29 mouse cellular contexts compared by ENCODE assay signal in the genomic region with DNA sequence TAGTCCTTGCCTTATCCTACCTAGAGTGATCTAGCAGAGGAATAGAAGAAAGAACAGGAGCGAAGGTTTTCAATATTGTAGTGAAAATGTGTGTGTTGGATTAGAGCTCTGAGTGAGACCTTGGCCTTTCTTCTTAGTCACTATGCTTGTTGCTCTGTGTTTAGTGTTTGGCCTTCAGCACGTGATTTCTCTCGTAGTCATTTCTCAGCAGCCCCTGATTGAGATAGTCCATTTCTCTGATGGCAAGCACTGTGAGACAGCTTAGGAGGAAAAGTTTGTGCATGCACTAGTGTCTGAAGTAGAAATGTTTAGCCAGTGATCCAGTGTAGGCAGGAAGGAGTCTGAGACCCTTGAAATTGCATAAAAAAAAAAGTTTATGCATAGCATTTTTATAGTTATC. TPM values are rescaled to one million over a fixed set of nuclear protein-coding genes. Genes with fewer than 3 reads are reported as not detected.
"Had no signal": no experiment of that assay in that cellular context is flagged by ENCODE, and none has a peak within 500 bp of the region (broad histone marks: within the 10 kb centered on the region; RNA-seq: fewer than 3 reads in every experiment).

No protein-coding gene starts in this region.

- H3K27ac ChIP-seq: lung, embryonic 15.5 days; macrophage; midbrain, embryonic 13.5 days; midbrain, embryonic 15.5 days; neural tube, embryonic 13.5 days; neural tube, embryonic 15.5 days had no signal

- H3K9me3 ChIP-seq: lung, embryonic 15.5 days; megakaryocyte, embryonic 14.5 days; midbrain, embryonic 13.5 days; midbrain, embryonic 15.5 days; neural tube, embryonic 13.5 days; neural tube, embryonic 15.5 days had no signal

- DNase-seq: lung, adult 2 months; lung, postnatal 14 days; lung, postnatal 36 days; retina, postnatal 1 day; right cerebral cortex, adult 18-20 months; right cerebral cortex, postnatal 25 days; right cerebral cortex, postnatal 4 days; spleen, adult 18-20 months; thymus, adult 18-20 months; thymus, postnatal 14 days; thymus, postnatal 4 days had no signal

- H3K4me3 ChIP-seq: lung, embryonic 15.5 days; megakaryocyte, embryonic 14.5 days; midbrain, embryonic 13.5 days; midbrain, embryonic 15.5 days; myocyte; neural tube, embryonic 13.5 days; neural tube, embryonic 15.5 days had no signal

- H3K27me3 ChIP-seq: lung, embryonic 15.5 days; megakaryocyte, embryonic 14.5 days; midbrain, embryonic 13.5 days; midbrain, embryonic 15.5 days; neural tube, embryonic 13.5 days; neural tube, embryonic 15.5 days had no signal

- H3K4me2 ChIP-seq: lung, embryonic 15.5 days; midbrain, embryonic 11.5 days; midbrain, embryonic 13.5 days; midbrain, embryonic 15.5 days; neural tube, embryonic 13.5 days; neural tube, embryonic 15.5 days had no signal

- H3K4me1 ChIP-seq: lung, embryonic 15.5 days; megakaryocyte, embryonic 14.5 days; midbrain, embryonic 13.5 days; midbrain, embryonic 15.5 days; neural tube, embryonic 13.5 days; neural tube, embryonic 15.5 days had no signal

- H3K36me3 ChIP-seq: lung, embryonic 15.5 days; midbrain, embryonic 13.5 days; midbrain, embryonic 15.5 days; neural tube, embryonic 13.5 days; neural tube, embryonic 15.5 days had no signal

- ATAC-seq: lung, postnatal 0 days; midbrain, embryonic 13.5 days; midbrain, embryonic 15.5 days had no signal

- H3K9ac ChIP-seq: lung, embryonic 15.5 days; midbrain, embryonic 13.5 days; midbrain, embryonic 15.5 days; neural tube, embryonic 13.5 days; neural tube, embryonic 15.5 days had no signal

RNA-seq across cellular contexts. Expression of gene Lipm, which starts 4.1 kb away (rescaled TPM):
- total RNA-seq: megakaryocyte progenitor cell, adult 5-6 weeks had no signal
- polyA plus RNA-seq: liver, embryonic 16.5 days; lung, postnatal 0 days; macrophage; midbrain, embryonic 11.5 days; midbrain, embryonic 13.5 days; midbrain, embryonic 15.5 days; myocyte; neural tube, embryonic 11.5 days; neural tube, embryonic 13.5 days; small intestine, adult 2 months; stomach, embryonic 14.5 days had no signal

RNA-seq across cellular contexts. Expression of gene Lipn, which starts 37.7 kb away (rescaled TPM):
- total RNA-seq: megakaryocyte progenitor cell, adult 5-6 weeks had no signal
- polyA plus RNA-seq: liver, embryonic 16.5 days; lung, adult 2 months; lung, embryonic 15.5 days; lung, postnatal 0 days; midbrain, embryonic 11.5 days; midbrain, embryonic 13.5 days; midbrain, embryonic 15.5 days; myocyte; neural tube, embryonic 11.5 days; neural tube, embryonic 13.5 days; neural tube, embryonic 15.5 days; small intestine, adult 2 months; stomach, embryonic 16.5 days; thymus, postnatal 0 days; urinary bladder, adult 2 months had no signal
